Mouse (Mus musculus) brain, embryonic 14.5 days (tissue): ENCODE results near the gene Col13a1. TPM values are rescaled to one million over a fixed set of nuclear protein-coding genes. Genes with fewer than 3 reads are reported as not detected.

Source experiments
- DNase-seq: peaks from one replicate; pipeline ENCODE4 v3.0.0-alpha.2; 2011; ENCODE audit warnings: low read depth
- CTCF ChIP-seq: fragments of 200-500 bp; IDR thresholded peaks from 2 replicates; pipeline ENCODE4 v1.5.1; 2012; ENCODE audit warnings: inconsistent platforms, mild to moderate bottlenecking, moderate library complexity, borderline replicate concordance; ENCODE audit not compliant: insufficient read depth, insufficient read length; ENCODE audit errors: extremely low read depth
- POLR2A ChIP-seq: fragments of 200-500 bp; IDR thresholded peaks from 2 replicates; pipeline ENCODE4 v1.6.1; 2012; ENCODE audit warnings: mild to moderate bottlenecking, inconsistent platforms, borderline replicate concordance; ENCODE audit not compliant: poor library complexity, insufficient read depth, insufficient read length, severe bottlenecking; ENCODE audit errors: extremely low read depth
- polyA plus RNA-seq: library from polyadenylated mRNA; depleted of rRNA; stranded (reverse); fragments of >200 nt; gene quantifications from 2 replicates; pipeline ENCODE4 v1.2.3, GENCODE M21; 2012

The Col13a1 gene
- polyA plus RNA-seq, 1 experiment = 3.2 TPM

- peak; percentile 13 for DNase-seq
- no peak for TF ChIP-seq CTCF
- TF ChIP-seq POLR2A = no peak
These were observed 139.6 kb downstream of the Col13a1 start for GRCm38 (mm10) chr10:61839326-61839725.

- TF ChIP-seq CTCF (peak; percentile 93), POLR2A (no peak)
- DNase-seq = peak; percentile 85
These were observed 140.1 kb downstream of the Col13a1 start for GRCm38 (mm10) chr10:61838769-61839168.

- no peak for DNase-seq
- TF ChIP-seq CTCF (no peak), POLR2A (no peak)
These were observed 141.6 kb downstream of the Col13a1 start for GRCm38 (mm10) chr10:61837286-61837685.

- TF ChIP-seq POLR2A (no peak), CTCF (no peak)
- DNase-seq = no peak
These were observed 144.6 kb downstream of the Col13a1 start for GRCm38 (mm10) chr10:61834288-61834687.

GRCm38 (mm10) chr10:61832713-61833112, 146.2 kb downstream of the Col13a1 start:
- no peak for DNase-seq
- TF ChIP-seq POLR2A = no peak
- no peak for TF ChIP-seq CTCF

GRCm38 (mm10) chr10:61831741-61832140, 147.2 kb downstream of the Col13a1 start:
- no peak for DNase-seq

GRCm38 (mm10) chr10:61831251-61831650, 147.7 kb downstream of the Col13a1 start:
- DNase-seq = no peak
- no peak for TF ChIP-seq POLR2A
- no peak for TF ChIP-seq CTCF

More at GRCm38 (mm10) chr10:61831741-61832140, 147.2 kb downstream of the Col13a1 start:
- TF ChIP-seq CTCF (no peak), POLR2A (no peak)

- TF ChIP-seq CTCF (no peak), POLR2A (no peak)
- DNase-seq = no peak
These were observed 148.1 kb downstream of the Col13a1 start for GRCm38 (mm10) chr10:61830817-61831216.

GRCm38 (mm10) chr10:61829046-61829445, 149.9 kb downstream of the Col13a1 start:
- TF ChIP-seq CTCF (no peak), POLR2A (no peak)
- DNase-seq = no peak

- DNase-seq = no peak
- no peak for TF ChIP-seq POLR2A
- no peak for TF ChIP-seq CTCF
These were observed 150.7 kb downstream of the Col13a1 start for GRCm38 (mm10) chr10:61827950-61828936.

GRCm38 (mm10) chr10:61826753-61827435, 152.0 kb downstream of the Col13a1 start:
- no peak for TF ChIP-seq POLR2A
- no peak for TF ChIP-seq CTCF
- peak; percentile 22 for DNase-seq
